Mouse (Mus musculus) G1E (cell line): ENCODE measurements around the gene Ipmk. TPM values are rescaled to one million over a fixed set of nuclear protein-coding genes. Genes with fewer than 3 reads are reported as not detected.

ENCODE experiments used
- ATAC-seq: 2 replicates; pipeline ENCODE4 v1.8.0; 2016; ENCODE audit warnings: mild to moderate bottlenecking; ENCODE audit not compliant: insufficient number of reproducible peaks, poor library complexity, low FRiP score, severe bottlenecking; ENCODE audit errors: extremely low read depth
- DNase-seq: peaks from one replicate; pipeline ENCODE4 v3.0.0; 2012; ENCODE audit warnings: low spot score
- H3K27me3 ChIP-seq: 2 replicates; pipeline ENCODE4 v1.6.1; 2012; ENCODE audit warnings: mild to moderate bottlenecking, low read length, inconsistent platforms; ENCODE audit not compliant: insufficient read depth
- H3K36me3 ChIP-seq: replicated peaks from 2 replicates; pipeline ENCODE3; 2012; ENCODE audit warnings: mild to moderate bottlenecking, inconsistent platforms
- H3K4me1 ChIP-seq: 2 replicates; pipeline ENCODE4 v1.6.1; 2012; ENCODE audit warnings: low read depth, low read length, inconsistent platforms, mixed read lengths; ENCODE audit not compliant: insufficient read depth
- H3K4me3 ChIP-seq: 2 replicates; pipeline ENCODE4 v1.5.1; 2012; ENCODE audit warnings: low read depth, mild to moderate bottlenecking, inconsistent platforms, low read length, moderate library complexity, mixed read lengths
- H3K9me3 ChIP-seq: replicated peaks from 2 replicates; pipeline ENCODE4 v1.6.1; 2012; ENCODE audit warnings: inconsistent platforms
- CTCF ChIP-seq: IDR thresholded peaks from 2 replicates; pipeline ENCODE4 v1.5.1; 2012; ENCODE audit warnings: low read depth, low read length, inconsistent platforms, mixed read lengths
- GATA1 ChIP-seq: IDR thresholded peaks from 2 replicates; pipeline ENCODE4 v1.6.1; 2012; ENCODE audit warnings: borderline replicate concordance, low read length, inconsistent platforms, mixed read lengths
- GATA2 ChIP-seq: IDR thresholded peaks from 2 replicates; pipeline ENCODE4 v1.6.1; 2012; ENCODE audit warnings: low read depth, low read length, inconsistent platforms, borderline replicate concordance
- POLR2AphosphoS5 ChIP-seq: IDR thresholded peaks from 2 replicates; pipeline ENCODE4 v1.6.1; 2012; ENCODE audit warnings: low read depth, low read length, inconsistent platforms; ENCODE audit not compliant: insufficient replicate concordance
- TAL1 ChIP-seq: conservative IDR thresholded peaks from 2 replicates; pipeline ENCODE4 v1.6.1; 2012; ENCODE audit warnings: low read depth, low read length, inconsistent platforms, mixed read lengths
- polyA plus RNA-seq: library from polyadenylated mRNA; stranded (reverse); fragments of >175 nt; gene quantifications from 2 replicates; pipeline ENCODE4 v1.2.3, GENCODE M21; 2012
- total RNA-seq, 2 experiments: library from RNA; stranded (forward) in 1 of 2; stranded (reverse) in 1 of 2; fragments of 200-1000 nt in 1 of 2; fragments of >200 nt in 1 of 2; fragmentation: Nextera tagmentation in 1 of 2; gene quantifications; 2 replicates each; pipeline ENCODE4 v1.2.3; 2014 to 2017

Ipmk gene
- total and polyA plus RNA-seq, 3 experiments = 12.8 to 31.6 (median 26.2) TPM

GRCm38 (mm10) chr10:71422047-71423037 lies 74.8 kb downstream of the Ipmk start:
- Histone ChIP-seq H3K9me3 (peaks cover 10% of the 10 kb centered on the region), H3K27me3 (no peaks in the 10 kb centered on the region), H3K4me3 (no peak overlapping the region), H3K4me1 (no peaks in the 10 kb centered on the region), H3K36me3 (no peaks in the 10 kb centered on the region)
- TF ChIP-seq GATA2 (no peak), POLR2AphosphoS5 (no peak), TAL1 (no peak), CTCF (peak; percentile 71), GATA1 (no peak)
- DNase-seq = peak; percentile 13
- ATAC-seq = peak; percentile 15

GRCm38 (mm10) chr10:71426740-71427139 lies 79.2 kb downstream of the Ipmk start:
- H3K36me3 ChIP-seq = no peaks in the 10 kb centered on the region
- H3K9me3 ChIP-seq = peaks cover 24% of the 10 kb centered on the region
- no peaks in the 10 kb centered on the region for H3K27me3 ChIP-seq
- DNase-seq = no peak
- no peak for TF ChIP-seq TAL1
- no peak for TF ChIP-seq GATA1
- TF ChIP-seq GATA2 = no peak
- no peak for TF ChIP-seq POLR2AphosphoS5
- TF ChIP-seq CTCF = no peak
- no peak for ATAC-seq
- H3K4me1 ChIP-seq = no peaks in the 10 kb centered on the region
- no peak overlapping the region for H3K4me3 ChIP-seq

DNA sequence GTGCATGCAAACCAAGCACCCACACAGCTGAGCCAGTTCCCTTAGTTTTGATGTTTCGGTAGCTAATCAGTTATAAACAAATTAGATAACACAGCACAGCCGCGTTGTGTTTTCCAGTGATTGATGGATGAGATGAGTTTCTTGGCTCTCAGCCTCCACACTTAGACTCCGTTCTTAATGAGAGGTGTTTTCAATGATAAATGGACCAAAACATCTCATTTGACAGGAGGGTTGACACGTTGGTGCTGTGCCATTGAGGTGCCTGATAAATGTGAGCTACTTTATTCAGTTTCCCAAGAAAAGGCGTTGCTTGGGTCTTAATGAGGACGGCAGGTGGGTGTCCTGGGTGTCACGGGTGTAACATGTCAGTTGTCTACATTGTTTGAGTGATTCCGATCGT lies 79.8 kb downstream of the Ipmk start:
- ATAC-seq (no peak), DNase-seq (no peak)
- H3K4me1 ChIP-seq = no peaks in the 10 kb centered on the region
- no peaks in the 10 kb centered on the region for H3K36me3 ChIP-seq
- TF ChIP-seq POLR2AphosphoS5 = no peak
- no peak for TF ChIP-seq TAL1
- no peak for TF ChIP-seq CTCF
- TF ChIP-seq GATA1 = no peak
- TF ChIP-seq GATA2 = no peak
- H3K27me3 ChIP-seq = no peaks in the 10 kb centered on the region
- peaks cover 27% of the 10 kb centered on the region for H3K9me3 ChIP-seq
- no peak overlapping the region for H3K4me3 ChIP-seq

DNA sequence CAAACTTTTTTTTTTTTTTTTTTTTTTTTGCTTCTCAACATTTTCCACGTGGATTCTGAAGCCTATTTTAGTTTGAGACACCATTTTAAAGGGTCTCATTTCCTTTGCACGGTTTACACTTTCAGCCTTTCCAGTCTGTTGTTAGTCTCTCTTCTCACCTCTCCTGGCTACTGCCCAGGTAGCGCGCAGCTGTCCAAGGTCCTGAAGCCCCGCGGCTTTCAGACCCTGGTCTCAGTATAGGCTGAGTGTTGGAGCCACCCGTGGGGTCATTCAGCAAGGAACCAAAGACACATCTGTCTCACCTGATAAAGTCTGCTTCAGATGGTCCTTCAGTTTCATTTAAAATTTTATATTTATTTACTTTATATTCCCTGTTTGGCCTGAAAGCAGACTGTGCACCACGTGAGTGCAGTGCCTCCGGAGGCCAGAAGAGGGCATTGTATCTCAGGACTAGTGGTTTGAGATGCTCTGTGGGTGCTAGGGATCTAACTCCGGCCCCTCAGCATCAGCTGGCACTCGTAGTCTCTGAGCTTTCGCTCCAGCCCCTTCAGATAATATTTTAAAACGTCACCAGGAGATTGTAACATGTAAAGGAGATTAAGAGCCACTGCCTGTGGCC lies 80.8 kb downstream of the Ipmk start:
- Histone ChIP-seq H3K27me3 (no peaks in the 10 kb centered on the region), H3K4me1 (no peaks in the 10 kb centered on the region), H3K9me3 (peaks cover 29% of the 10 kb centered on the region), H3K36me3 (no peaks in the 10 kb centered on the region), H3K4me3 (no peak overlapping the region)
- no peak for TF ChIP-seq CTCF
- no peak for TF ChIP-seq TAL1
- no peak for TF ChIP-seq GATA2
- no peak for TF ChIP-seq GATA1
- ATAC-seq (no peak), DNase-seq (no peak)

- no peaks in the 10 kb centered on the region for H3K36me3 ChIP-seq
- ATAC-seq = no peak
- peaks cover 22% of the 10 kb centered on the region for H3K9me3 ChIP-seq
- H3K4me1 ChIP-seq = no peaks in the 10 kb centered on the region
- TF ChIP-seq TAL1 = no peak
- no peak for TF ChIP-seq CTCF
- no peak for TF ChIP-seq GATA1
- no peak for TF ChIP-seq POLR2AphosphoS5
- TF ChIP-seq GATA2 = no peak
- H3K27me3 ChIP-seq = no peaks in the 10 kb centered on the region
- no peak overlapping the region for H3K4me3 ChIP-seq
- DNase-seq = no peak
Observed at GRCm38 (mm10) chr10:71430661-71431060, 83.1 kb downstream of the Ipmk start.

- no peak for DNase-seq
Observed at GRCm38 (mm10) chr10:71443086-71443485, 95.5 kb downstream of the Ipmk start.

More at GRCm38 (mm10) chr10:71443086-71443485, 95.5 kb downstream of the Ipmk start:
- Histone ChIP-seq H3K9me3 (peaks cover 23% of the 10 kb centered on the region), H3K4me1 (no peaks in the 10 kb centered on the region), H3K36me3 (no peaks in the 10 kb centered on the region), H3K4me3 (no peak overlapping the region), H3K27me3 (no peaks in the 10 kb centered on the region)
- TF ChIP-seq TAL1 (no peak), GATA1 (no peak), GATA2 (no peak), CTCF (no peak), POLR2AphosphoS5 (no peak)
- ATAC-seq = no peak
